Mouse (Mus musculus) C2C12 (cell line): ENCODE measurements at regions not wholly inside any gene's neighbourhood (a gene's known extent, or its start where the extent isn't known, plus 50 kb on each side); places are given as distances from the start of the nearest gene placed in this dataset.
A peak's percentile ranks its signal among the peaks of the same experiment; 100 is the strongest.

Experiments used
- CTCF ChIP-seq: IDR thresholded peaks from one replicate; pipeline ENCODE4 v1.5.1; 2011; ENCODE audit not compliant: control insufficient read depth, insufficient read depth, insufficient read length
- MAX ChIP-seq: IDR thresholded peaks from one replicate; pipeline ENCODE4 v1.6.1; 2011; ENCODE audit warnings: mild to moderate bottlenecking, control low read depth
- MYOD1 ChIP-seq: IDR thresholded peaks from one replicate; pipeline ENCODE4 v1.6.1; 2011; ENCODE audit warnings: low read depth; ENCODE audit not compliant: control insufficient read depth, insufficient read length
- MYOG ChIP-seq: IDR thresholded peaks from one replicate; pipeline ENCODE4 v1.6.1; 2011; ENCODE audit not compliant: control insufficient read depth, insufficient read length; ENCODE audit errors: extremely low read depth
- USF1 ChIP-seq: IDR thresholded peaks from one replicate; pipeline ENCODE4 v1.6.1; 2011; ENCODE audit warnings: low read depth, mild to moderate bottlenecking, control low read depth, moderate library complexity

GRCm38 (mm10) chr8:6334254-6334993 lies 1229.3 kb upstream of the Slc10a2 start:
- TF ChIP-seq CTCF (no peak), USF1 (peak; percentile 93), MYOG (no peak), MAX (peak; percentile 93), MYOD1 (no peak)
